Mouse (Mus musculus) lung, embryonic 14.5 days (tissue): ENCODE results near the gene Slc39a9. TPM values are rescaled to one million over a fixed set of nuclear protein-coding genes. Genes with fewer than 3 reads are reported as not detected.
A peak's percentile ranks its signal among the peaks of the same experiment; 100 is the strongest.

Experiments
- ATAC-seq: fragments of 200-750 bp; cut with Nextera tagmentation; 2 replicates; pipeline ENCODE4 v1.8.0; 2017; ENCODE audit warnings: mild to moderate bottlenecking, moderate TSS enrichment, moderate library complexity; ENCODE audit not compliant: insufficient read depth
- DNase-seq: peaks from one replicate; pipeline ENCODE4 v3.0.0-alpha.2; 2015
- H3K27ac ChIP-seq: fragments of 300-500 bp; sonication (generic); 2 replicates; pipeline ENCODE4 v1.5.1; 2014; ENCODE audit warnings: low read depth, mild to moderate bottlenecking, moderate library complexity
- H3K27me3 ChIP-seq: fragments of 300-500 bp; sonication (generic); 2 replicates; pipeline ENCODE4 v1.6.1; 2014; ENCODE audit warnings: low read length, control low read depth; ENCODE audit not compliant: insufficient read depth
- H3K36me3 ChIP-seq: fragments of 300-500 bp; sonication (generic); 2 replicates; pipeline ENCODE4 v1.6.1; 2014; ENCODE audit warnings: control low read depth; ENCODE audit not compliant: insufficient read depth
- H3K4me1 ChIP-seq: fragments of 300-500 bp; sonication (generic); 2 replicates; pipeline ENCODE4 v1.6.1; 2014; ENCODE audit warnings: antibody characterized with exemption, control low read depth; ENCODE audit not compliant: insufficient read depth
- H3K4me2 ChIP-seq: fragments of 300-500 bp; sonication (generic); 2 replicates; pipeline ENCODE4 v1.6.1; 2014; ENCODE audit warnings: mild to moderate bottlenecking
- H3K4me3 ChIP-seq: fragments of 300-500 bp; sonication (generic); 2 replicates; pipeline ENCODE4 v1.5.1; 2014; ENCODE audit warnings: low read depth, low read length
- H3K9ac ChIP-seq: fragments of 300-500 bp; sonication (generic); 2 replicates; pipeline ENCODE4 v1.6.1; 2014
- H3K9me3 ChIP-seq: fragments of 300-500 bp; sonication (generic); 2 replicates; pipeline ENCODE4 v1.6.1; 2016; ENCODE audit warnings: low read depth, low read length, control low read depth
- CTCF ChIP-seq: IDR thresholded peaks from 2 replicates; pipeline ENCODE4 v1.5.1; 2016; ENCODE audit warnings: antibody characterized with exemption, low read depth
- WGBS: fragments of 180-500 bp; shearing (Covaris S2); extraction: QIAGEN DNeasy Blood & Tissue Kit; methylation state at CpG from one replicate; pipeline ENCODE4 v1.1.7; 2014; 5-methylcytosine and 5-hydroxymethylcytosine counted together
- polyA plus RNA-seq: library from polyadenylated mRNA; unstranded; fragments of >200 nt; fragmentation: Nextera tagmentation; extraction: Ambion mirVana; gene quantifications from 2 replicates; pipeline ENCODE4 v1.2.1, GENCODE M21; 2014

The Slc39a9 gene
- polyA plus RNA-seq, 1 experiment from 2014 or later = 33.9 TPM

DNA sequence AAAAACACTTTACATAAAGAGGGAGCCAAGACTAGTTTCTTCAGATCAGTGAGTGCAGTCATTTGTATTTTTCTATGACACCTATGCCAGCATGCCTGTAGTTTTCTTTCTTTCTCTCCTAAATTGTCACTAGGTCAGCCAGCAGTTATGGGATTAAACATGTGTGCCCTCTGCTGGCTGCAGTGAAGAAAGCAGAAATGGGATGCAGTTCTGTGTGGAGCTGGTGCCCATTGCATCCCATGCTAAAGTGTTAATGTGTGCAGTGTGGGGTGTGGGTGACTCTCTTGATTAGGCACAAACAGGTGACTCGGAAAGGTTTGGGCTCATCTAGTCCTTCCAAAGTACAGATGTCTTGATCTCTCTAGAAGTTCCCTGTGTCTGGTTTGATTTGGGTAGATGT lies 37.7 kb downstream of the Slc39a9 start:
- Histone ChIP-seq H3K4me2 (no peak overlapping the region), H3K4me1 (no peaks in the 10 kb centered on the region), H3K9ac (no peak overlapping the region), H3K36me3 (peaks cover 29% of the 10 kb centered on the region), H3K27ac (no peak overlapping the region), H3K4me3 (no peak overlapping the region), H3K27me3 (no peaks in the 10 kb centered on the region), H3K9me3 (no peaks in the 10 kb centered on the region)
- WGBS = 66% methylated on average over 1 of the region's 1 CpGs
- TF ChIP-seq CTCF = peak; percentile 74
- peak; percentile 71 for DNase-seq
- ATAC-seq = no peak; the same call in 1 of the 2 replicates

- Histone ChIP-seq H3K4me3 (no peak overlapping the region), H3K27ac (no peak overlapping the region), H3K9ac (no peak overlapping the region), H3K36me3 (peaks cover 17% of the 10 kb centered on the region; the same call in 1 of the 2 replicates), H3K27me3 (no peaks in the 10 kb centered on the region), H3K4me1 (no peaks in the 10 kb centered on the region), H3K4me2 (no peak overlapping the region), H3K9me3 (no peaks in the 10 kb centered on the region)
- ATAC-seq (no peak), DNase-seq (no peak)
- WGBS = 69% methylated on average over 3 of the region's 3 CpGs
- TF ChIP-seq CTCF = no peak
These were observed 39.9 kb downstream of the Slc39a9 start for GRCm38 (mm10) chr12:80683554-80683953.

GRCm38 (mm10) chr12:80684316-80684715 lies 40.6 kb downstream of the Slc39a9 start:
- Histone ChIP-seq H3K9me3 (no peaks in the 10 kb centered on the region), H3K27me3 (no peaks in the 10 kb centered on the region), H3K9ac (no peak overlapping the region), H3K4me2 (no peak overlapping the region), H3K4me3 (no peak overlapping the region), H3K27ac (no peak overlapping the region), H3K36me3 (peaks cover 16% of the 10 kb centered on the region; the same call in 1 of the 2 replicates), H3K4me1 (no peaks in the 10 kb centered on the region)
- DNase-seq (no peak), ATAC-seq (no peak)
- TF ChIP-seq CTCF = no peak
- WGBS = 93% methylated on average over 3 of the region's 3 CpGs

DNA sequence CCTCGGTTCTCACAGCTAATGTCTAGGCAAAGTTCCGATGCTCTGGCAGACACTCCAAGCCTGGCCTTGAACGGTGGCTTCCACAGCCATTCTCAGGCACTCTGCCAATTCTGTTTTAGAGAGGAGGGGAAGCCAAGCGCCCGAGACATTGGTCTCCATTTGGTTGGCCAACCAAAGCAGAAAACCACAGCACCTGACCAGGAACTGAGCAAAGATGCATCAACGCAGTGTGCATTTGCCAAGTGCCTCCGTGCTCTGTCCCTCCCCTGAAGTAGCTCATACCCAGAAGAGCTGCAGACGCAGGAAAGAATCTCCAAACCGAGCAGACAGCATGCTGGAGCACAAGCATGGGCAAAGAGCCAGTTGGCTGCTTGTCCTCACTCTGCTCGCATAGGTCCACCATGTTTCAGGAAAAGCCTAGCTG lies 44.1 kb downstream of the Slc39a9 start:
- no peak overlapping the region for H3K4me3 ChIP-seq
- ATAC-seq (peak; percentile 44), DNase-seq (peak; percentile 92)
- WGBS = 37% methylated on average over 10 of the region's 10 CpGs
- peaks cover 22% of the 10 kb centered on the region for H3K27me3 ChIP-seq
- H3K9me3 ChIP-seq = no peaks in the 10 kb centered on the region
- no peak overlapping the region for H3K9ac ChIP-seq
- no peak for TF ChIP-seq CTCF
- peak overlapping the region; percentile 45 for H3K4me2 ChIP-seq
- H3K36me3 ChIP-seq = 0 out of 2 replicates have a peak, but pooled peaks cover under 1% of the 10 kb centered on the region
- 0 out of 2 replicates have a peak overlapping the region, but pooled peaks have one; percentile 34 for H3K27ac ChIP-seq
- peaks cover 2% of the 10 kb centered on the region; the same call in 1 of the 2 replicates for H3K4me1 ChIP-seq

- ATAC-seq = no peak
- Histone ChIP-seq H3K9ac (no peak overlapping the region), H3K9me3 (no peaks in the 10 kb centered on the region), H3K27ac (no peak overlapping the region), H3K36me3 (no peaks in the 10 kb centered on the region), H3K4me2 (no peak overlapping the region), H3K4me3 (no peak overlapping the region), H3K4me1 (peaks cover 6% of the 10 kb centered on the region; the same call in 1 of the 2 replicates), H3K27me3 (peaks cover 36% of the 10 kb centered on the region)
- DNase-seq = peak; percentile 56
- 43% methylated on average over 5 of the region's 5 CpGs for WGBS
- no peak for TF ChIP-seq CTCF
These were observed 46.0 kb downstream of the Slc39a9 start for GRCm38 (mm10) chr12:80689696-80690095.

DNA sequence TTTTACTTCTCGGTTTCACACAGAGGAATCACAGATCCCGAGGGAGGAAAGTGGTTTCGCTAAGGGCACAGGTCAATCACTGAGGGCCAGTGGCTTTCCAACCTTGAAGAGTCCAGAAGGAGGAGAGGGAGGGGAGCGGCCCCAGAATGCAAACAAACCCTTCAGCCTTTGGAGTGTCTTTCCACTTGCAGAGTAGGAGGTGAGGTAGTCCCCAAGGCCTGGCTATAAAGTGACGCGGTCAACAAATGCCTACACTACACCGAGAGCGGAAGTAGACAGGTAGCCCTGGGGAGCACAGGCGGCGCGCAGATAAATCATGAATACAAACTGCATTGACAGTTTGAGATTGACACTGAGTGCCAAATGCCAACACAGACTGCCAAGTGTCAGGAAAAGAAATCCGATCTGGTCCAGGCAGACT lies 48.0 kb downstream of the Slc39a9 start:
- DNase-seq = peak; percentile 31
- Histone ChIP-seq H3K36me3 (no peaks in the 10 kb centered on the region), H3K27ac (no peak overlapping the region), H3K4me3 (peak overlapping the region; percentile 41), H3K4me1 (peaks cover 6% of the 10 kb centered on the region; the same call in 1 of the 2 replicates), H3K4me2 (peak overlapping the region; percentile 72), H3K9me3 (no peaks in the 10 kb centered on the region), H3K27me3 (peaks cover 37% of the 10 kb centered on the region), H3K9ac (no peak overlapping the region)
- TF ChIP-seq CTCF = no peak
- 12% methylated on average over 12 of the region's 12 CpGs for WGBS
- no peak for ATAC-seq

GRCm38 (mm10) chr12:80692269-80692972 lies 48.7 kb downstream of the Slc39a9 start, which contains the start of gene Plekhd1:
TSS of gene Plekhd1 (plus strand) at chr12:80692591.
- Histone ChIP-seq H3K9me3 (no peaks in the 10 kb centered on the region), H3K4me1 (peaks cover 6% of the 10 kb centered on the region; the same call in 1 of the 2 replicates), H3K36me3 (no peaks in the 10 kb centered on the region), H3K27ac (no peak within 1 kb of the TSS), H3K4me3 (peak within 1 kb of the TSS; percentile 41), H3K9ac (peak within 1 kb of the TSS; percentile 51), H3K4me2 (peak within 1 kb of the TSS; percentile 72), H3K27me3 (peaks cover 37% of the 10 kb centered on the region)
- ATAC-seq = peak; percentile 78
- DNase-seq = peak; percentile 66
- no peak for TF ChIP-seq CTCF
- 1% methylated on average over 42 of the region's 52 CpGs for WGBS
